Mouse (Mus musculus) forebrain, embryonic 11.5 days (tissue): Measurements from ENCODE around the gene Anln. TPM values are rescaled to one million over a fixed set of nuclear protein-coding genes. Genes with fewer than 3 reads are reported as not detected.
"Not testable (repeated sequence)": the region's sequence is repeated elsewhere in the genome, so short reads cannot be mapped to it uniquely, and the experiment has no call there.

Source experiments
- ATAC-seq: fragments of 200-750 bp; cut with Nextera tagmentation; replicated peaks from 2 replicates; pipeline ENCODE4 v1.8.0; 2017; ENCODE audit warnings: moderate TSS enrichment; ENCODE audit not compliant: low FRiP score
- DNase-seq: peaks from one replicate; pipeline ENCODE4 v3.0.0-alpha.2; 2017; ENCODE audit warnings: low spot score
- H3K27ac ChIP-seq: fragments of 300-500 bp; sonication (generic); 2 replicates; pipeline ENCODE4 v1.5.1; 2014; ENCODE audit warnings: low read depth, low read length
- H3K27me3 ChIP-seq: fragments of 300-500 bp; sonication (generic); 2 replicates; pipeline ENCODE4 v1.6.1; 2014; ENCODE audit warnings: mild to moderate bottlenecking, low read length, mixed read lengths; ENCODE audit not compliant: control insufficient read depth, insufficient read depth
- H3K36me3 ChIP-seq: fragments of 300-500 bp; sonication (generic); 2 replicates; pipeline ENCODE4 v1.6.1; 2014; ENCODE audit warnings: mild to moderate bottlenecking, low read length, moderate library complexity, mixed read lengths; ENCODE audit not compliant: control insufficient read depth, insufficient read depth
- H3K4me1 ChIP-seq: fragments of 300-500 bp; sonication (generic); replicated peaks from 2 replicates; pipeline ENCODE4 v1.6.1; 2014; ENCODE audit warnings: low read length, mixed read lengths; ENCODE audit not compliant: control insufficient read depth, insufficient read depth
- H3K4me2 ChIP-seq: fragments of 300-500 bp; sonication (generic); 2 replicates; pipeline ENCODE4 v1.6.1; 2014; ENCODE audit warnings: low read depth, mild to moderate bottlenecking, low read length, moderate library complexity, mixed read lengths; ENCODE audit not compliant: severe bottlenecking
- H3K4me3 ChIP-seq: fragments of 300-500 bp; sonication (generic); 2 replicates; pipeline ENCODE4 v1.5.1; 2014; ENCODE audit warnings: low read depth, low read length
- H3K9ac ChIP-seq: fragments of 300-500 bp; sonication (generic); 2 replicates; pipeline ENCODE4 v1.6.1; 2014; ENCODE audit warnings: low read length
- H3K9me3 ChIP-seq: fragments of 300-500 bp; sonication (generic); 2 replicates; pipeline ENCODE4 v1.6.1; 2016; ENCODE audit warnings: low read length, mixed read lengths; ENCODE audit not compliant: control insufficient read depth
- WGBS: fragments of 180-500 bp; shearing (Covaris S2); extraction: QIAGEN DNeasy Blood & Tissue Kit; methylation state at CpG from one replicate; pipeline ENCODE4 v1.1.7; 2014; 5-methylcytosine and 5-hydroxymethylcytosine counted together
- polyA plus RNA-seq: library from polyadenylated mRNA; unstranded; fragments of >200 nt; fragmentation: Nextera tagmentation; extraction: Ambion mirVana; gene quantifications from 2 replicates; pipeline ENCODE4 v1.2.1, GENCODE M21; 2014

Anln gene
- polyA plus RNA-seq, 1 experiment from 2014 or later, result 48.9 TPM

DNA sequence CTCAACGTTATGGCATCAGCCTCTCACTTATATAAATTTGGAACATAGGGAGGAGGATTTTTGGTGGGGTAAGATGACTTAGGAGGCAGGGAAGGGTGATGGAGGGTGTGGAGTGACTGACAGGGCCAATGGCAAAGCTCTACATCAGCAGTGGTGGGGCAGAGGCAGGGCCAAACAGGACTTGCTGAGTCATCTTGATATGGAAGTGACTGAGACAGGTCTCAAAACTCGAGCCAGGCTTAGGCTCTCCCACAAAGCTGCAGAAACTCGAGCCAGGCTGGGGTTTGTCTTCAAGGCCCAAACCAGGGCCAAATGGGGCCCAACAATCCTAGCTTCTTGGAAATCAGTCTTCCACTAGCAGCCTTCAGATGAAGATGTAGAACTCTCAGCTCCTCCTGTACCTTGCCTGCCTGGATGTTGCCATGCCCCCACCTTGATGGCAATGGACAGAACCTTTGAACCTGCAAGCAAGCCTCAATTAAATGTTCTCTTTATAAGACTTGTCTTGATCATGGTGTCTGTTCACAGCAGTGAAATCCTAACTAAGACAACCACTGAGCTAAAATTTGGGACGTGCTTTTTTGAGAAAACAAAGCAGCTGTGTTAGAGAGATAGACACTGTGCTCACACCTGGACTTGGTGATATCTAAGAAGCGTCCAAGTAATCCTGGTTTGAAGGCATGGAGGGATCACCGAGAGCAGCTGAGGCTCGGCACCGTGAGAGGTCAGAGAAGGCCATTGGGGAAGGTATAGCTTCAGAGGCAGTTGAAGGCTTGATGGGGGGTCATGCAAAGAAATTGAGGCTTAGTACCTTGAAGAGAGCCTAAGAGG lies 66.4 kb downstream of the Anln start:
- no peak for ATAC-seq
- peaks cover 4% of the 10 kb centered on the region for H3K4me1 ChIP-seq
- no peak overlapping the region for H3K4me2 ChIP-seq
- no peak overlapping the region for H3K9ac ChIP-seq
- no peaks in the 10 kb centered on the region for H3K36me3 ChIP-seq
- H3K27ac ChIP-seq, result no peak overlapping the region
- no peaks in the 10 kb centered on the region; the same call in 1 of the 2 replicates for H3K9me3 ChIP-seq
- 82% methylated on average over 8 of the region's 8 CpGs for WGBS
- no peaks in the 10 kb centered on the region for H3K27me3 ChIP-seq
- H3K4me3 ChIP-seq, result no peak overlapping the region
- no peak for DNase-seq

GRCm38 (mm10) chr9:22319109-22319508 lies 69.9 kb downstream of the Anln start:
- Histone ChIP-seq H3K27ac (no peak overlapping the region), H3K27me3 (no peaks in the 10 kb centered on the region), H3K4me2 (no peak overlapping the region), H3K36me3 (no peaks in the 10 kb centered on the region), H3K4me3 (no peak overlapping the region), H3K4me1 (no peaks in the 10 kb centered on the region), H3K9ac (no peak overlapping the region), H3K9me3 (no peaks in the 10 kb centered on the region; the same call in 1 of the 2 replicates)
- no peak for DNase-seq
- 90% methylated on average over 1 of the region's 1 CpGs for WGBS
- no peak for ATAC-seq

GRCm38 (mm10) chr9:22316047-22316446 lies 72.9 kb downstream of the Anln start:
- not testable (repeated sequence) for H3K27ac ChIP-seq, H3K36me3 ChIP-seq, H3K4me1 ChIP-seq, H3K9ac ChIP-seq, DNase-seq, H3K27me3 ChIP-seq, ATAC-seq, H3K4me2 ChIP-seq, H3K4me3 ChIP-seq, H3K9me3 ChIP-seq
- WGBS, result 64% methylated on average over 5 of the region's 5 CpGs

DNA sequence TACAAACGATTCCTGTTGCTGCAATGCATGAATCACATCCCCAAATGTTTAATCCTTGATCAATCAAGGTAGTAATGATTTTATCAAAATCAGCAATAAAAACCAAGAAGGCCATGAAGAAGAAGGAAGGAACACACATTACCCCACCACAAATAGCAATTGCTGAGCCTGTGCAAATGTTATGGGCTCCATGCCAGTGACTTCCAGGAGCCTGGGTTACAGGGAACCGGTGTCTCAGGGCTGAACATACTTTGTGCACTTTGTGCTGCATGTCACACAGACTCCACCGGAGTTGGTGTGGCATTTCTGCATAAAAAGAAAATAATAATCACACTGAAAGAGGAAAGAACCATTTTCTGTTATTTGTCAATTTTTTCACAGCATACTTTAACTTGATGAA lies 74.9 kb downstream of the Anln start:
- ATAC-seq (no peak), DNase-seq (no peak)
- Histone ChIP-seq H3K4me3 (no peak overlapping the region), H3K36me3 (no peaks in the 10 kb centered on the region), H3K4me2 (no peak overlapping the region), H3K9ac (no peak overlapping the region), H3K27ac (no peak overlapping the region), H3K9me3 (no peaks in the 10 kb centered on the region; the same call in 1 of the 2 replicates), H3K4me1 (no peaks in the 10 kb centered on the region), H3K27me3 (no peaks in the 10 kb centered on the region)
- 91% methylated on average over 3 of the region's 3 CpGs for WGBS

DNA sequence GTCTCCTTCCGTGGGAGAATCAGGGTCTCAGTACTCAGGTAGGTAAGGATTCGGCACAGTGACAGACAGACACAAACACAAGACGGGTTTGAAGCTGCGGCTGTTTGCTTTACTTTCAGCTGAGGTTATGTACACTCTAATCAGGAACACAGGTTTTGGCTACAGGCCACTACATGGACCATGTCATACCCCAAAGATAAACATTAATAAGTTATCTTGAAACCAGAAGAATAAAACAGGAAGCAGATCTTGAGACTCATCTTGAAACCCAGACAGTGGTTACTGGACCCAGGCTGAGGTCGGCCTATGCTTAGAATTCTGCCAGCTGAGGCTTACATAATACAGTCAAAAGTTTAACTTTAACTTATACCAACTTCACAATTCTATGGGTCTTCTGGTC lies 75.8 kb downstream of the Anln start:
- H3K9me3 ChIP-seq, result no peaks in the 10 kb centered on the region; the same call in 1 of the 2 replicates
- no peaks in the 10 kb centered on the region for H3K4me1 ChIP-seq
- DNase-seq, result no peak
- no peak overlapping the region for H3K9ac ChIP-seq
- no peak overlapping the region for H3K27ac ChIP-seq
- WGBS, result 91% methylated on average over 5 of the region's 5 CpGs
- H3K4me2 ChIP-seq, result no peak overlapping the region
- no peak for ATAC-seq
- H3K4me3 ChIP-seq, result no peak overlapping the region
- no peaks in the 10 kb centered on the region for H3K27me3 ChIP-seq
- no peaks in the 10 kb centered on the region for H3K36me3 ChIP-seq

GRCm38 (mm10) chr9:22309651-22310050 lies 79.3 kb downstream of the Anln start:
- Histone ChIP-seq H3K27ac (no peak overlapping the region), H3K4me1 (peaks cover 7% of the 10 kb centered on the region; the same call in 1 of the 2 replicates), H3K27me3 (no peaks in the 10 kb centered on the region), H3K4me3 (no peak overlapping the region), H3K36me3 (no peaks in the 10 kb centered on the region), H3K4me2 (no peak overlapping the region), H3K9ac (no peak overlapping the region), H3K9me3 (no peaks in the 10 kb centered on the region)
- DNase-seq (no peak), ATAC-seq (no peak)
- WGBS, result 93% methylated on average over 5 of the region's 5 CpGs

DNA sequence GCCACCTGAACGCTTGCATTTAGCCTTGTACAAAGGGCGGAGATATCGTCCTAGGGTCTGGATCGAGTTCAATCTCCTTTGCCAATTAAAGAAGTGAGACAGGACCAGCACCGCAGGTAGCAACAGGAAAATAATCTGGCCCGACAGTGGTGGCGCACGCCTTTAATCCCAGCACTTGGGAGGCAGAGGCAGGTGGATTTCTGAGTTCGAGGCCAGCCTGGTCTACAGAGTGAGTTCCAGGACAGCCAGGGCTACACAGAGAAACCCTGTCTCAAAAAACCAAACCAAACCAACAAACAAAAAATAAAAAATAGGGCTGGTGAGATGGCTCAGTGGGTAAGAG lies 81.1 kb downstream of the Anln start:
- H3K27ac ChIP-seq, ATAC-seq, H3K4me1 ChIP-seq, DNase-seq, H3K27me3 ChIP-seq, H3K9me3 ChIP-seq, H3K36me3 ChIP-seq: not testable (repeated sequence)
- peak overlapping the region; percentile 93 for H3K4me3 ChIP-seq
- 15% methylated on average over 9 of the region's 9 CpGs for WGBS
- peak overlapping the region; percentile 87; the same call in 1 of the 2 replicates for H3K4me2 ChIP-seq
- H3K9ac ChIP-seq, result peak overlapping the region; percentile 99

- peaks cover 7% of the 10 kb centered on the region; the same call in 1 of the 2 replicates for H3K4me1 ChIP-seq
- peak within 1 kb of the TSS; percentile 93 for H3K4me3 ChIP-seq
- WGBS, result under 1% methylated on average over 56 of the region's 56 CpGs
- H3K36me3 ChIP-seq, result peaks cover 8% of the 10 kb centered on the region
- peak within 1 kb of the TSS; percentile 87 for H3K4me2 ChIP-seq
- DNase-seq (peak; percentile 97), ATAC-seq (peak; percentile 99)
- peak within 1 kb of the TSS; percentile 70; the same call in 1 of the 2 replicates for H3K27ac ChIP-seq
- H3K9ac ChIP-seq, result peak within 1 kb of the TSS; percentile 99
- H3K9me3 ChIP-seq, result peaks cover 4% of the 10 kb centered on the region
- H3K27me3 ChIP-seq, result no peaks in the 10 kb centered on the region
Measured at GRCm38 (mm10) chr9:22307156-22307919, 81.7 kb downstream of the Anln start, which contains the start of gene Zfp810. TSS of gene Zfp810 (minus strand) at chr9:22307648.
